In genomic region chr9:113894903-113895302, GRCm38 (mm10) we compare ENCODE assay signal across 29 mouse cellular contexts. TPM values are rescaled to one million over a fixed set of nuclear protein-coding genes. Genes with fewer than 3 reads are reported as not detected.
DNase-seq lines count a peak whose midpoint lies in the region; ATAC-seq and TF ChIP-seq lines count a peak whose summit lies in the region.
"Had no signal": no experiment of that assay in that cellular context is flagged by ENCODE, and none has a peak within 500 bp of the region (broad histone marks: within the 10 kb centered on the region; RNA-seq: fewer than 3 reads in every experiment).

No protein-coding gene starts in this region.

- no peaks in the 10 kb centered on the region for H3K4me1 ChIP-seq in lung, postnatal 0 days (ENCODE audit: insufficient read depth, low read depth, low read length)
- peaks cover 13% of the 10 kb centered on the region for H3K4me1 ChIP-seq in bone marrow macrophage, adult 2 months (ENCODE audit: control insufficient read depth, insufficient read depth, low read length)
- H3K4me1 ChIP-seq in intestine, embryonic 15.5 days (replicated peaks) = no peaks in the 10 kb centered on the region
- H3K4me1 ChIP-seq: embryonic facial prominence, embryonic 13.5 days; embryonic facial prominence, embryonic 15.5 days; forebrain, embryonic 10.5 days; forebrain, embryonic 12.5 days had no signal

- no peak overlapping the region for H3K4me3 ChIP-seq in lung, postnatal 0 days (ENCODE audit: low read depth, low read length)
- H3K4me3 ChIP-seq in bone marrow macrophage, adult 2 months (ENCODE audit: insufficient read depth, low read length) = no peak overlapping the region
- H3K4me3 ChIP-seq in intestine, embryonic 15.5 days (replicated peaks) = no peak overlapping the region
- H3K4me3 ChIP-seq: embryonic facial prominence, embryonic 13.5 days; embryonic facial prominence, embryonic 15.5 days; erythroblast, embryonic 14.5 days; forebrain, embryonic 10.5 days; forebrain, embryonic 12.5 days had no signal

- no peak overlapping the region for H3K27ac ChIP-seq in lung, postnatal 0 days (ENCODE audit: low read length)
- H3K27ac ChIP-seq in bone marrow macrophage, adult 2 months (ENCODE audit: insufficient read depth, low read depth, low read length) = 0 out of 2 replicates have a peak overlapping the region, but pooled peaks have one; percentile 19
- H3K27ac ChIP-seq in intestine, embryonic 15.5 days = no peak overlapping the region
- H3K27ac ChIP-seq: embryonic facial prominence, embryonic 13.5 days; embryonic facial prominence, embryonic 15.5 days; forebrain, embryonic 10.5 days; forebrain, embryonic 12.5 days had no signal

- no peak overlapping the region for H3K9ac ChIP-seq in lung, postnatal 0 days (replicated peaks; ENCODE audit: low read depth)
- H3K9ac ChIP-seq in intestine, embryonic 15.5 days = no peak overlapping the region
- H3K9ac ChIP-seq: embryonic facial prominence, embryonic 13.5 days; embryonic facial prominence, embryonic 15.5 days; forebrain, embryonic 12.5 days had no signal

- H3K27me3 ChIP-seq in lung, postnatal 0 days (replicated peaks; ENCODE audit: insufficient read depth, low read length) = no peaks in the 10 kb centered on the region
- no peaks in the 10 kb centered on the region for H3K27me3 ChIP-seq in intestine, embryonic 15.5 days (replicated peaks)
- H3K27me3 ChIP-seq: CH12.LX; embryonic facial prominence, embryonic 13.5 days; embryonic facial prominence, embryonic 15.5 days; forebrain, embryonic 12.5 days; Patski had no signal

- TF ChIP-seq EP300 in lung, postnatal 0 days (IDR thresholded peaks at IDR 0.05) = no peak

- 0 out of 2 replicates have a peak, but pooled peaks cover 6% of the 10 kb centered on the region for H3K36me3 ChIP-seq in lung, postnatal 0 days (ENCODE audit: insufficient read depth, low read length)
- peaks cover 7% of the 10 kb centered on the region; the same call in 1 of the 2 replicates for H3K36me3 ChIP-seq in intestine, embryonic 15.5 days

- DNase-seq in lung, postnatal 0 days (ENCODE audit: low spot score) = peak; percentile 61
- no peak for DNase-seq in lung, adult 18-20 months
- no peak for DNase-seq in heart, postnatal 25 days (ENCODE audit: low spot score)
- DNase-seq: adrenal gland, adult 8-10 months; adrenal gland, postnatal 14 days; adrenal gland, postnatal 36 days; B cell, adult 2 months; cerebellum, adult 11 months; cerebellum, adult 18-20 months; cerebellum, adult 8-10 months; cerebellum, adult 9-11 months; cerebellum, postnatal 14 days; cerebellum, postnatal 36 days; embryo, embryonic 11 days had no signal

- no peak for TF ChIP-seq POLR2A in bone marrow macrophage, adult 2 months (IDR thresholded peaks at IDR 0.05; ENCODE audit: borderline replicate concordance, low read depth, low read length)

- 81% methylated on average over 3 of the region's 3 CpGs for WGBS in lung, postnatal 0 days
- 95% methylated on average over 3 of the region's 3 CpGs for WGBS in intestine, embryonic 15.5 days

- TF ChIP-seq CTCF in lung, postnatal 0 days (IDR thresholded peaks at IDR 0.05) = no peak
- no peak for TF ChIP-seq CTCF in bone marrow macrophage, adult 2 months (IDR thresholded peaks at IDR 0.05; ENCODE audit: low read depth, low read length)

- no peak overlapping the region for H3K4me2 ChIP-seq in lung, postnatal 0 days (replicated peaks; ENCODE audit: low read depth, low read length)
- no peak overlapping the region for H3K4me2 ChIP-seq in intestine, embryonic 15.5 days (replicated peaks)
- H3K4me2 ChIP-seq: embryonic facial prominence, embryonic 13.5 days; embryonic facial prominence, embryonic 15.5 days; forebrain, embryonic 12.5 days had no signal

- ATAC-seq in lung, postnatal 0 days = no peak
- ATAC-seq in megakaryocyte, adult 5-6 weeks (ENCODE audit: poor library complexity, severe bottlenecking) = peak; percentile 77
- no peak for ATAC-seq in intestine, embryonic 15.5 days
- ATAC-seq: activated CD4-positive, CD25-positive, alpha-beta regulatory T cell, adult 4 months; CD4-positive, CD25-positive, alpha-beta regulatory T cell, adult 4 months; forebrain, embryonic 14.5 days; forebrain, embryonic 16.5 days; Patski had no signal

- no peaks in the 10 kb centered on the region for H3K9me3 ChIP-seq in lung, postnatal 0 days (ENCODE audit: low read length)
- no peaks in the 10 kb centered on the region for H3K9me3 ChIP-seq in intestine, embryonic 15.5 days
- H3K9me3 ChIP-seq: embryonic facial prominence, embryonic 13.5 days; embryonic facial prominence, embryonic 15.5 days; forebrain, embryonic 10.5 days; forebrain, embryonic 12.5 days; G1E had no signal

- intact Hi-C loops in heart, postnatal 25 days (cut with DNase I) = no loop called here

RNA-seq across cellular contexts. Expression of gene Ubp1, which starts 35.8 kb away (rescaled TPM):
- 18.9 and 20.5 TPM in 2 replicates for polyA plus RNA-seq in lung, postnatal 0 days (2015; fragmentation: Nextera tagmentation; extraction: Ambion mirVana)
- 73.3 and 84.1 TPM in 2 replicates for polyA plus RNA-seq in bone marrow macrophage, adult 2 months (2012; ENCODE audit: insufficient read depth, insufficient read length, missing spikeins)
- total RNA-seq in megakaryocyte, adult 5-6 weeks (2015) = 59.3 and 63.4 TPM in 2 replicates
- total RNA-seq in megakaryocyte, adult 5-6 weeks (2017) = 65.0 and 70.5 TPM in 2 replicates
- 29.3 and 29.5 TPM in 2 replicates for polyA plus RNA-seq in intestine, embryonic 15.5 days (2015; fragmentation: Nextera tagmentation; extraction: Ambion mirVana)
- total RNA-seq in heart, postnatal 25 days (2021) = 10 to 100 TPM; 22.6 to 26.0 TPM
